Mouse (Mus musculus): ENCODE data around the gene Usp16. TPM values are rescaled to one million over a fixed set of nuclear protein-coding genes. Genes with fewer than 3 reads are reported as not detected.

Usp16 gene
- total RNA-seq, 2 experiments from 2014 or later = 48.5 to 53.9 TPM

Other genes with a start within 250 kb of the Usp16 start
- gene N6amt1, start 100.5 kb upstream of the Usp16 start, total RNA-seq (2021) = 10 to 100 TPM; 20.5 to 21.6 TPM
- 10 to 100 TPM; 45.3 to 46.7 TPM for gene Ltn1, start 22.1 kb upstream of the Usp16 start, total RNA-seq (2021)
- 10 to 100 TPM; 10.9 to 11.9 TPM for gene Rwdd2b, start 14.1 kb upstream of the Usp16 start, total RNA-seq (2021)
- 100 to 1,000 TPM; 206 to 213 TPM for gene Cct8, start 41.2 kb downstream of the Usp16 start, total RNA-seq (2021)
- gene Map3k7cl, start 98.6 kb downstream of the Usp16 start, total RNA-seq (2021) = 1 to 10 TPM in 1 of 2 experiments, under 1 TPM in 1; 0.69 to 1.1 TPM
- gene Bach1, start 244.2 kb downstream of the Usp16 start, total RNA-seq (2021) = 10 to 100 TPM; 18.0 to 18.4 TPM

Data from left cerebral cortex, postnatal 10 days (tissue).